Mouse (Mus musculus) brain, embryonic 14.5 days (tissue): ENCODE results near the gene Gm10563.

ENCODE experiments used
- CTCF ChIP-seq: fragments of 200-500 bp; IDR thresholded peaks from 2 replicates; pipeline ENCODE4 v1.5.1; 2012; ENCODE audit warnings: inconsistent platforms, mild to moderate bottlenecking, moderate library complexity, borderline replicate concordance; ENCODE audit not compliant: insufficient read depth, insufficient read length; ENCODE audit errors: extremely low read depth
- POLR2A ChIP-seq: fragments of 200-500 bp; IDR thresholded peaks from 2 replicates; pipeline ENCODE4 v1.6.1; 2012; ENCODE audit warnings: mild to moderate bottlenecking, inconsistent platforms, borderline replicate concordance; ENCODE audit not compliant: poor library complexity, insufficient read depth, insufficient read length, severe bottlenecking; ENCODE audit errors: extremely low read depth

DNA sequence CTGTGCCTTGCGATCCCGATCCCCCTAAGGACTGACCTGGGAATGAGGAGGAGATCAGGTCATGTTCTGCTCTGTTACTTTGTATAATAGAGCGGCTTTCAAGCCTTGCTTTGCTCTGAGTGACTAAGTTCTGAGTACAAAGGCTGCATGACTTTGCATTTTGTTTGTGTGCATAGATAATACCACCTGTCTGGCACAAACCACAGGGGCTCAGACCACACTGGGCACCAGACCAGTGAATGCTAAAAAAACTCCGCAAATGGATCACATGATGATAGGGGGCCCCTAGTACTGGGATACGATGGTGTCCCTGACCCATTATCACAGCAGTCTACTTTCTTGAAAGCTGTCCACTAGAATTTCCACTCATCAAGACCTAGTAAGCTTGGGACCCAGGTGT is 48.6 kb downstream of the Gm10563 start:
- TF ChIP-seq CTCF (no peak), POLR2A (no peak)
